Mouse (Mus musculus): ENCODE measurements around the gene Speg. TPM values are rescaled to one million over a fixed set of nuclear protein-coding genes. Genes with fewer than 3 reads are reported as not detected.

The Speg gene
- polyA plus RNA-seq, 1 experiment from 2014 or later = 19.1 TPM

- Histone ChIP-seq H3K9ac (ENCODE audit: low read length) (peak overlapping the region; percentile 75), H3K27ac (ENCODE audit: low read depth, low read length) (no peak overlapping the region), H3K4me2 (ENCODE audit: low read depth) (peak overlapping the region; percentile 89), H3K4me1 (ENCODE audit: control insufficient read depth, insufficient read depth, low read length) (peaks cover 17% of the 10 kb centered on the region), H3K36me3 (ENCODE audit: control insufficient read depth, insufficient read depth, low read length) (peaks cover 6% of the 10 kb centered on the region), H3K4me3 (ENCODE audit: low read depth, low read length) (peak overlapping the region; percentile 84), H3K9me3 (ENCODE audit: control insufficient read depth, low read length) (no peaks in the 10 kb centered on the region), H3K27me3 (ENCODE audit: control insufficient read depth, insufficient read depth, low read length) (peaks cover 16% of the 10 kb centered on the region)
- 16% methylated on average over 13 of the region's 13 CpGs for WGBS
- no peak for DNase-seq (ENCODE audit: low spot score)
- no peak for ATAC-seq (ENCODE audit: insufficient read depth, low FRiP score, low TSS enrichment)
These were observed 104.9 kb downstream of the Speg start for GRCm38 (mm10) chr1:75480036-75480435.

GRCm38 (mm10) chr1:75480735-75481134 is 105.6 kb downstream of the Speg start:
- Histone ChIP-seq H3K9me3 (ENCODE audit: control insufficient read depth, low read length) (no peaks in the 10 kb centered on the region), H3K4me2 (ENCODE audit: low read depth) (peak overlapping the region; percentile 89), H3K4me1 (ENCODE audit: control insufficient read depth, insufficient read depth, low read length) (peaks cover 17% of the 10 kb centered on the region), H3K36me3 (ENCODE audit: control insufficient read depth, insufficient read depth, low read length) (peaks cover 2% of the 10 kb centered on the region), H3K4me3 (ENCODE audit: low read depth, low read length) (no peak overlapping the region), H3K27me3 (ENCODE audit: control insufficient read depth, insufficient read depth, low read length) (peaks cover 23% of the 10 kb centered on the region), H3K27ac (ENCODE audit: low read depth, low read length) (no peak overlapping the region), H3K9ac (ENCODE audit: low read length) (no peak overlapping the region)
- 82% methylated on average over 7 of the region's 7 CpGs for WGBS
- DNase-seq (ENCODE audit: low spot score) = no peak
- ATAC-seq (ENCODE audit: insufficient read depth, low FRiP score, low TSS enrichment) = no peak

Other genes starting within 250 kb of the Speg start
- gene Slc23a3, start 241.4 kb upstream of the Speg start, polyA plus RNA-seq (2014; fragmentation: Nextera tagmentation; extraction: Ambion mirVana) = not detected in 2 replicates
- 53.5 and 58.4 TPM in 2 replicates for gene Cnppd1, start 232.6 kb upstream of the Speg start, polyA plus RNA-seq (2014; fragmentation: Nextera tagmentation; extraction: Ambion mirVana)
- gene Retreg2, start 232.5 kb upstream of the Speg start, polyA plus RNA-seq (2014; fragmentation: Nextera tagmentation; extraction: Ambion mirVana) = 57.1 and 70.0 TPM in 2 replicates
- 31.7 and 38.3 TPM in 2 replicates for gene Zfand2b, start 206.7 kb upstream of the Speg start, polyA plus RNA-seq (2014; fragmentation: Nextera tagmentation; extraction: Ambion mirVana)
- 30.4 and 30.6 TPM in 2 replicates for gene Abcb6, start 194.9 kb upstream of the Speg start, polyA plus RNA-seq (2014; fragmentation: Nextera tagmentation; extraction: Ambion mirVana)
- 14.9 and 18.2 TPM in 2 replicates for gene Ankzf1, start 183.1 kb upstream of the Speg start, polyA plus RNA-seq (2014; fragmentation: Nextera tagmentation; extraction: Ambion mirVana)
- 21.8 and 27.0 TPM in 2 replicates for gene Atg9a, start 183.1 kb upstream of the Speg start, polyA plus RNA-seq (2014; fragmentation: Nextera tagmentation; extraction: Ambion mirVana)
- 14.7 and 15.0 TPM in 2 replicates for gene Glb1l, start 164.5 kb upstream of the Speg start, polyA plus RNA-seq (2014; fragmentation: Nextera tagmentation; extraction: Ambion mirVana)
- gene Stk16, start 164.5 kb upstream of the Speg start, polyA plus RNA-seq (2014; fragmentation: Nextera tagmentation; extraction: Ambion mirVana) = 114 and 131 TPM in 2 replicates
- gene Tuba4a, start 155.4 kb upstream of the Speg start, polyA plus RNA-seq (2014; fragmentation: Nextera tagmentation; extraction: Ambion mirVana) = 17.6 and 18.0 TPM in 2 replicates
- gene A630095N17Rik, start 143.2 kb upstream of the Speg start, polyA plus RNA-seq (2014; fragmentation: Nextera tagmentation; extraction: Ambion mirVana) = not detected in 2 replicates
- gene Dnajb2, start 138.9 kb upstream of the Speg start, polyA plus RNA-seq (2014; fragmentation: Nextera tagmentation; extraction: Ambion mirVana) = 20.5 and 21.9 TPM in 2 replicates
- 4.4 and 6.0 TPM in 2 replicates for gene Ptprn, start 110.8 kb upstream of the Speg start, polyA plus RNA-seq (2014; fragmentation: Nextera tagmentation; extraction: Ambion mirVana)
- 30.9 and 35.0 TPM in 2 replicates for gene Resp18, start 96.9 kb upstream of the Speg start, polyA plus RNA-seq (2014; fragmentation: Nextera tagmentation; extraction: Ambion mirVana)
- 180 and 182 TPM in 2 replicates for gene Dnpep, start 57.3 kb upstream of the Speg start, polyA plus RNA-seq (2014; fragmentation: Nextera tagmentation; extraction: Ambion mirVana)
- 15.8 and 18.0 TPM in 2 replicates for gene Des, start 15.0 kb upstream of the Speg start, polyA plus RNA-seq (2014; fragmentation: Nextera tagmentation; extraction: Ambion mirVana)
- gene Gmppa, start 60.6 kb downstream of the Speg start, polyA plus RNA-seq (2014; fragmentation: Nextera tagmentation; extraction: Ambion mirVana) = 62.5 and 64.2 TPM in 2 replicates
- 2.3 and 2.9 TPM in 2 replicates for gene Asic4, start 75.1 kb downstream of the Speg start, polyA plus RNA-seq (2014; fragmentation: Nextera tagmentation; extraction: Ambion mirVana)
- 27.1 and 27.2 TPM in 2 replicates for gene Chpf, start 104.0 kb downstream of the Speg start, polyA plus RNA-seq (2014; fragmentation: Nextera tagmentation; extraction: Ambion mirVana)
- gene Tmem198, start 104.2 kb downstream of the Speg start, polyA plus RNA-seq (2014; fragmentation: Nextera tagmentation; extraction: Ambion mirVana) = 12.3 and 13.7 TPM in 2 replicates
- gene Obsl1, start 131.2 kb downstream of the Speg start, polyA plus RNA-seq (2014; fragmentation: Nextera tagmentation; extraction: Ambion mirVana) = 44.8 and 48.3 TPM in 2 replicates
- 2.3 and 2.6 TPM in 2 replicates for gene Inha, start 131.8 kb downstream of the Speg start, polyA plus RNA-seq (2014; fragmentation: Nextera tagmentation; extraction: Ambion mirVana)
- gene Stk11ip, start 146.2 kb downstream of the Speg start, polyA plus RNA-seq (2014; fragmentation: Nextera tagmentation; extraction: Ambion mirVana) = 20.6 and 20.9 TPM in 2 replicates
- 8.6 and 11.3 TPM in 2 replicates for gene Slc4a3, start 171.0 kb downstream of the Speg start, polyA plus RNA-seq (2014; fragmentation: Nextera tagmentation; extraction: Ambion mirVana)